Mouse (Mus musculus) B cell, adult 2 months (primary cell): ENCODE results near the gene Pde5a.
A peak's percentile ranks its signal among the peaks of the same experiment; 100 is the strongest.

Experiments
- DNase-seq, 2 experiments: peaks; one replicate each; pipeline ENCODE4 v3.0.0; 2022

The Pde5a gene

GRCm38 (mm10) chr3:122859829-122860228, 131.1 kb downstream of the Pde5a start:
- no peak for DNase-seq

- DNase-seq, result no peak
Observed at GRCm38 (mm10) chr3:122860573-122861498, 132.1 kb downstream of the Pde5a start.

GRCm38 (mm10) chr3:122865092-122865491, 136.3 kb downstream of the Pde5a start:
- DNase-seq, result no peak

- no peak for DNase-seq
Observed at GRCm38 (mm10) chr3:122868270-122868669, 139.5 kb downstream of the Pde5a start.

- DNase-seq, result no peak
Observed at GRCm38 (mm10) chr3:122871596-122871995, 142.8 kb downstream of the Pde5a start.

- no peak for DNase-seq
Observed at GRCm38 (mm10) chr3:122876870-122877269, 148.1 kb downstream of the Pde5a start.

GRCm38 (mm10) chr3:122877543-122877942, 148.8 kb downstream of the Pde5a start:
- DNase-seq, result no peak

- no peak for DNase-seq
Observed at GRCm38 (mm10) chr3:122878705-122879315, 150.1 kb downstream of the Pde5a start.

GRCm38 (mm10) chr3:122887505-122888301, 159.0 kb downstream of the Pde5a start:
- DNase-seq, result no peak

GRCm38 (mm10) chr3:122888371-122888819, 159.6 kb downstream of the Pde5a start:
- no peak for DNase-seq

- DNase-seq, result no peak
Observed at GRCm38 (mm10) chr3:122894772-122895171, 166.0 kb downstream of the Pde5a start, which contains the start of gene Fabp2. Gene Fabp2 (plus strand): TSS chr3:122895072.

GRCm38 (mm10) chr3:122895189-122895731, 166.5 kb downstream of the Pde5a start:
- DNase-seq, result no peak

GRCm38 (mm10) chr3:122898254-122898653, 169.5 kb downstream of the Pde5a start:
- DNase-seq, result no peak

GRCm38 (mm10) chr3:122903746-122904433, 175.1 kb downstream of the Pde5a start:
- peak; percentile 23 to 28 for DNase-seq

GRCm38 (mm10) chr3:122907841-122908240, 179.1 kb downstream of the Pde5a start:
- no peak for DNase-seq
